Mouse (Mus musculus) thymus, postnatal 10 days (tissue): Measurements from ENCODE around the gene Cyp26a1.

Experiments used
- DNase-seq, 2 experiments: peaks; one replicate each; pipeline ENCODE4 v3.0.0; 2021; ENCODE audit warnings: low spot score in 2 of 2

Cyp26a1 gene

GRCm38 (mm10) chr19:37698273-37699160 is 919 bp downstream of the Cyp26a1 start:
- no peak for DNase-seq

- no peak for DNase-seq
These were observed 2.1 kb downstream of the Cyp26a1 start for GRCm38 (mm10) chr19:37699711-37700110.

GRCm38 (mm10) chr19:37702377-37703076 is 4.9 kb downstream of the Cyp26a1 start:
- no peak for DNase-seq

GRCm38 (mm10) chr19:37703902-37704509 is 6.4 kb downstream of the Cyp26a1 start:
- peak; percentile 36 to 65 for DNase-seq

- no peak for DNase-seq
These were observed 8.1 kb downstream of the Cyp26a1 start for GRCm38 (mm10) chr19:37705722-37706121.

GRCm38 (mm10) chr19:37714681-37715080 is 17.1 kb downstream of the Cyp26a1 start:
- DNase-seq, result no peak

- no peak for DNase-seq
These were observed 18.4 kb downstream of the Cyp26a1 start for GRCm38 (mm10) chr19:37715980-37716379.

- DNase-seq, result no peak
These were observed 19.1 kb downstream of the Cyp26a1 start for GRCm38 (mm10) chr19:37716524-37717175.

GRCm38 (mm10) chr19:37719166-37719565 is 21.6 kb downstream of the Cyp26a1 start:
- DNase-seq, result no peak

GRCm38 (mm10) chr19:37724591-37724990 is 27.0 kb downstream of the Cyp26a1 start:
- no peak for DNase-seq

GRCm38 (mm10) chr19:37726585-37726984 is 29.0 kb downstream of the Cyp26a1 start:
- no peak for DNase-seq

- DNase-seq, result no peak
These were observed 29.8 kb downstream of the Cyp26a1 start for GRCm38 (mm10) chr19:37727366-37727765.

- no peak for DNase-seq
These were observed 37.8 kb downstream of the Cyp26a1 start for GRCm38 (mm10) chr19:37735426-37735825.

- DNase-seq, result no peak
These were observed 41.0 kb downstream of the Cyp26a1 start for GRCm38 (mm10) chr19:37738575-37738974.

GRCm38 (mm10) chr19:37740043-37740442 is 42.4 kb downstream of the Cyp26a1 start:
- no peak for DNase-seq
